Mouse (Mus musculus) retina, postnatal 7 days (tissue): ENCODE measurements at regions not wholly inside any gene's neighbourhood (a gene's known extent, or its start where the extent isn't known, plus 50 kb on each side); places are given as distances from the start of the nearest gene placed in this dataset.

ENCODE experiments used
- DNase-seq: peaks from one replicate; pipeline ENCODE4 v3.0.0-alpha.2; 2012; ENCODE audit warnings: low read depth, low spot score

DNA sequence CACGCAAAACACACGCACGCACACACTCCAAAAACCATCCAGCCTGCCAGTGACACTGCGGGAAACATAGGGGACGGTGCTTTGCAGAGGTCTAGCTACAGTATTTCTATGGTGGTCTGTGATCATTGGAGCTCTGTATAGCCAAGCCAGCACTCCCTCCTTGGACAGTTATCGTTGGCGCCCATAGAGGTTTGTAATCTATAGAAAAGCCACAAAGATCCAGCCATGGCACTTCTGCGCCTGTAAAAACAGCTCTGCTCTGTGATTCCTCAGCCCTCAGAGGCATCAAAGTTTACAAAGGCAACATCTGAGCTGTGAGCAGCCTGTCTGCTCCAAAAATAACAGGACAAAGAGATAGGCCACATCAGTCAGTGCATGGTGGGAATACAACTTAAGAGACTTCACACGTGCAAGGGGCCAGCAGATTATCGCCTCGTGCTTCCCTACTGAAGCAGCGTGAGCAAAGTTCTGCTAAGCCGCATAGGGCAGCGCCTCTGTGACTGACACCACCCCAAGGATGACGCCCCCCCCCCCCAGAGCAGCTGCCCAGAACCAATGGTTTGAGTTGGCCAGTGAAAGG lies 194.7 kb downstream of the Ackr3 start:
- DNase-seq: no peak

GRCm38 (mm10) chr1:90403057-90403456 lies 199.3 kb downstream of the Ackr3 start:
- no peak for DNase-seq

- DNase-seq: no peak
These were observed 197.9 kb upstream of the Cops8 start for GRCm38 (mm10) chr1:90404717-90405487.

DNA sequence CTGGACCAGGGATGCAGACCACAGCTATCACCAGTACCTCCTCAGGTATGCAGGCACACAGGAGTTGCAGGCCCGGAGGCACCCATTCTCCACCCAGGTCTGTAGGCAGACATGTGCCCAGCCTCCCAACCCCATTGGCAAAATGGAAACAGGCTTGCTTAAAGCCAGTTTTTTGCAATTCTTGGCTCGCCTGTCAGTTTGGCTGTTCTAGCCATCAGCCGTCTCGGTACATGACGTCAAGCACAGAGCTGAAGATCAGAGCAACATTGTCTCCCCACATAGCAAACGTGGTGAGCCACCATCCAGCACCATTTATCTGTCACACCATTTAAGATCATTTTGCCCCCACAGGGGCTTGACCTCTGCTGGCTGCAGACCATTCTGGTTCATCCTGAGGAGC lies 196.1 kb upstream of the Cops8 start:
- DNase-seq: no peak

DNA sequence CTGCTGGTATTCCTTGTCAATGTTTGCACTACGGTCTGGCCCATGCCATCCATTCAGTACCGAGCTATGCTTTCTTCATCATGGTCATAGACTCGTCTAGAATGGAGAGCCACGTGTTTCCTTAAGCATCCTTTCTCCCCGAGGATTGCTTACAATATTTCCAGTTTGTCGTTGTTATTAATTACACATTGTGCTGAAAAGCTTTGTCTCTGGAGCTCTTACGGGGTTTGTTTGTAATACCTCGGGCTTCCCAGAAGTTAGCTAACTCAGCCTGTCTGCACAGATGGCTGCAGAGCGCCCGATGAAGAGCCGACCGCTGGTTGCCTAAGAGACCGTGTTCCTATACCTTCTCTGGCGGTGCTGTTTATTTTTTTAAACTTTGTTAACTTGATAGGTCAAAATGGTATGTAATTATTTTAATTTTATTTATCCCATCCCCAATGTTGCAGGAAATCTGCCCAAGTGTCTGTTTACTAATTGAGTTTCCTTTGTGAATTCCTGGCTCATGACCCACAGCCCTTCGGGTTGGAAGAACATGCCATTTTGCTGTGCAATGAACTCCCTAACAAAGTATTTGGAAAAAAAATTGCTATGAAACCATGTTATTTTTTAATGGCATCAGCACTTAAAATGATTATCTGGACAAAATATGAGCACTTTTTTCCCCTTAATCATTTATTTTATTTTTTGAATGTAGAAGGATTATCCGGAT lies 194.1 kb upstream of the Cops8 start:
- no peak for DNase-seq

- no peak for DNase-seq
These were observed 193.5 kb upstream of the Cops8 start for GRCm38 (mm10) chr1:90409236-90409635.

DNA sequence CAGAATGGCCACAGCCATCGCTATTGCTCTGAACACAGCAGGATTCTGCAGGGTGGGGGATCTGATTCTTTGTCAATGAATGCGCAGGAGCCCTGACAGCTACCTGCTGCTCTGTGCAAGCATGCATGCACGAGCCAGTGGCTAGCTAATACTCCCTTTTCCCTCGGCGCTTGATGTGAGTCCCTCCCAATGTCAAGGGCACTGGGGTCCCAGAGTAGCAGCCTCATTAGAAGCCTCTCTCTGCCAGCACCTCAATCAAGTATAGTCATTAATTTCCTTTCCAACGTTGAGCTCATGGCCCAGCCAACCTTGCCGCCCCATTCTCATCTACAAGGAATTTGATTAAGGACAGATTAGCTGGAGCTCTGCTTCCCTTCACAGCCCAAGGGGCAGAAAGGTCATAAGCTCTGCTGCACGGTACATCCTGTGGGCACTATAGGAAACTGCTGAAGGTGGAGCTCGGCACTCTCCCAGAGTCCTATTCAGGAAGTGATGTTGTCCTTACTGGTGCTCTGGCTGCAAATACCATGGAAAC lies 190.2 kb upstream of the Cops8 start:
- no peak for DNase-seq

GRCm38 (mm10) chr1:90414751-90415150 lies 188.0 kb upstream of the Cops8 start:
- no peak for DNase-seq

GRCm38 (mm10) chr1:90424066-90424821 lies 178.5 kb upstream of the Cops8 start:
- DNase-seq: no peak

DNA sequence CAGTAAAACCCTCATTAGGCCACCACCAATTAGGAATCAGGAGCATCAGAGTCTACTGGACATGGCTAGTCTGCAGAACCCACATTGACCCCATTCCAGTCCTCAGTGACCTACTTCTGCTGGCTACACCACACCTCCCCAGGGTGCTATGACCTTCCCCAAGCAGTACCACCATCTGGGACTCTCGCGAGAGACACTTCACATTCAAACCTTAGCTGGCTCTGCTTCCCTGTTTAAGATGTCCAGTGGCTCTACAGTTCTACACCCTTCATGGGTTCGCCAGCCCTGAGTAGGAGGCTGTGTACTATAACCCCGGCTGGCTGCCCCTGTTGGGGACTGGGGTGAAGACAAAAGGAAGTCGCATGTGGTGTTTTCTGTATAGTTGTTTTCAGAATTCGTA lies 174.4 kb upstream of the Cops8 start:
- DNase-seq: no peak

DNA sequence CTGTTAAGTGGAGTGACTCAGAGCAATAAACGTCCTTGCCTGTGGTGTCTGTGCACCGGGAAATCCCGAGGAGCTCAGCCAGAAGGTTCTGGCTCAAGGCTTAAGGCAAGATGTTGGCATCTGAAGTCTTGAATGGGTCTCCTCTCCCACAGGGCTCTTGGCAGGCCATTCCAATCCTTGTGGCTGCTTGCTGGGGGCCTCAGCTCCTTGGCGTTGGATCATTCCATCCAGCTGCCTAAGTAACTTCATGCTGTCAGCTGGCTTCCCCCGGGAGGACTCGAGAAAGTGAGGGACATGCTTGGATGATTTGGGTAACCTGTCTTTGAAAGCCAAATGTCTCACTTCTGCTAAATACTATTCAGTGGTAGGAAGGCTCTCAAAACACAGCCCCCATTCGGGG lies 174.0 kb upstream of the Cops8 start:
- DNase-seq: no peak

GRCm38 (mm10) chr1:90430480-90430879 lies 172.3 kb upstream of the Cops8 start:
- no peak for DNase-seq

- DNase-seq: no peak
These were observed 171.0 kb upstream of the Cops8 start for GRCm38 (mm10) chr1:90431783-90432182.

- DNase-seq: no peak
These were observed 168.9 kb upstream of the Cops8 start for GRCm38 (mm10) chr1:90433911-90434310.

DNA sequence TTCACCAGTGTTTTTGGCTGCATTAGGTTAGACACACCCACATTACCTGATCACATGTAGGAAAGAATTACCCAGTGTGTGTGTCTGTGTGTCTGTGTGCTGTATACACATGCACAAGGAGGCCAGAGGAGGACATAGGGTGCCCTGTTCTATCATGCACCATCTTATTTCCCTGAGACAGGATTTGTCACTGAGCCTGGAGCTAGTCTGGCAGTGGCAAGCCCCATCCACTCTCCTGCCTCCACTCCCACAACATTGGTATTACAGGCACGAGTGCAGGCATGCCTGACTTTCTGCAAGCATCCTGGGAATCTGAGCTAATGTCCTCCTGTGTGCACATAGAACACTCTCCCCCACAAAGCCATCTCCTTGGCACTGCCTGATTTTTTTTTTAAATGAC lies 162.1 kb upstream of the Cops8 start:
- no peak for DNase-seq

DNA sequence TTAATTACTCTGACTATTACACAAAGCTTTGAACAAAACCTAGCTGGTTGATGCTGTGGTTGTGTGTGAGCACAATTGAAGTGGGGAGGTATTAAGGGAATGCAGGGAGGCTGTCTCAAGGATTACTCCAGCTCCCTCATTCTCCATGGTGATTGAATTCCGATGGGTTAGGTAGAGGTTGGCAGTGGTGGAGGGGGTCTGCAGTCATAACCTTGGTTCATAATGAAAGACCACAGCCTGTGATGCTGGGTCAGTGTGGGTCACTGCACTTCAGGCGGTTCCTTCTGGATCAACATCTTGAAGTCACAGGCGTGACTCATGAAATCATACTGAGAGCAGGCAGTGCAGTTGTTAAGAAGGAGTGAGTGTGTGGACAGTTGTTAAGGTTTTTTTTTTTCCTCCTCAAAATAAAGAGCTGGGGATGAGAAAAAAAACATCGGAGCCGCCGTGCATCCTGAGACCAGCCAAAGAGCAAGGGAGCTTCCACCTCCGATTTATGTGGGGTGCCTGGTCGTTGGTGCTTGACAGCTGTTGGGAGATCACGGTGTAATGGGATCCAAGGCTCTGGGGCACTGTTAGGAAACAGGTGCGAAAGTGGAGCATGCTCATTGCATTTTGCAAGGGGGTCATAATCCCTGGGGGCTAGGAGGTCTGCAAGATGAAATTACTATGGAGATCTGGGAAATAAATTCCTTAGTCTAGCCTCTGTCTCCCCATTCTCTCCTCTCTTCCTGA lies 161.5 kb upstream of the Cops8 start:
- no peak for DNase-seq

- no peak for DNase-seq
These were observed 160.2 kb upstream of the Cops8 start for GRCm38 (mm10) chr1:90442250-90443240.

- no peak for DNase-seq
These were observed 153.1 kb upstream of the Cops8 start for GRCm38 (mm10) chr1:90449571-90450226.

DNA sequence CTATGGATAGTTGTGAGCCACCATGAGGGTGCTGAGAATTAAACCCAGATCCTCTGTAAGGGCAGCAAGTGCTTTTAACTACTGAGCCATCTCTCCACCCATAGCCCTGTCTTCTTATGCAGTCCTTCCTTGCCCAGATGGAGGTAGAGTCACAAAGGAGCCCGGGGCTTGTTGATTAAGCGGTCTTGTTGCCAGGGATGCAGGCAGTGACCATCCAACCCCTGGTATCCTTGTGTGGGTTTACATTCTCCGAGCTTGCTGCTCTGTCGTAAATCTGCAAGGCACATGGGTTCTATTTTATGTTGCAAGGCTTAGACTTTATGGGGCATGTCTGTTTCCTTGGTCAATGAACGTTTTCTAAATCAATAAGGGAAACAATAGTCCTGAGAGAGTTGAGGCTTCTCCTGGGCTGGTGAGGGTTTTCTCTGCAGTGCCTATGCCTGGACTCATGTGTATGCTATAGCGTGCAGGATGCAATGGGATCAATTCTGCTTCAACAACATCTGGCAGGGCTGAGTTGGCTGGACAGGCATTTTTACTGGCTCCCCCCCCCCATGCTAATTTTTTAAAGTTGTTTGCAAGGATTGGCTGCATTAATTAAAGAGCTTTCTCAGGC lies 150.7 kb upstream of the Cops8 start:
- no peak for DNase-seq
